Mouse (Mus musculus) left cerebral cortex, postnatal 4 days (tissue): Measurements from ENCODE around the gene Rnf150. TPM values are rescaled to one million over a fixed set of nuclear protein-coding genes. Genes with fewer than 3 reads are reported as not detected.
"Not testable (repeated sequence)": the region's sequence is repeated elsewhere in the genome, so short reads cannot be mapped to it uniquely, and the experiment has no call there.

Experiments used
- DNase-seq: peaks from one replicate; pipeline ENCODE4 v3.0.0-alpha.2; 2022
- intact Hi-C: fragments of 180-260 bp; cut with DNase I; formaldehyde crosslinking; loops from one replicate; pipeline ENCODE4 v1.15.1; 2025
- total RNA-seq, 2 experiments: library from RNA; stranded (reverse); gene quantifications; 2 replicates each; pipeline ENCODE4 v1.2.3; 2021

Gene Rnf150
- total RNA-seq, 2 experiments from 2014 or later = 20.1 to 21.4 TPM

DNA sequence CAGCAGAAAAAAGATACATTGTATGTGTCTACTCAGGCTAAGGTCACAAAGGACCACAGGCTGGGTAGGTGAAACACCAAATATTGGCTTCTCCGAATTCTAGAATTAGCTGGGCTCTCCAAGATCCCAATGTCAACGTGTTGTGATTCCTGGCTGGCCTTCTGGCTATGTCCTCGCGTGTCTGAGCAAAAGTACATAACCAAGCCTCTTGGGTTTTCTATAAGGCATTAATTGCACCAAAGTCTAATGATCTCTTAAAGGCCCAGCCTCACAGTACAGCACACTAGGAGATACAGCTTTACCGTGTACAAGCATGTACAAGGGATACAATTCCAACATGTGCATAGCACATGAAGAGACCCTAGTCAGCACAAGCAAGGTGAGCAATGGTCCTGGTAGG lies 199.1 kb downstream of the Rnf150 start:
- no peak for DNase-seq
- intact Hi-C loops = no loop called here

DNA sequence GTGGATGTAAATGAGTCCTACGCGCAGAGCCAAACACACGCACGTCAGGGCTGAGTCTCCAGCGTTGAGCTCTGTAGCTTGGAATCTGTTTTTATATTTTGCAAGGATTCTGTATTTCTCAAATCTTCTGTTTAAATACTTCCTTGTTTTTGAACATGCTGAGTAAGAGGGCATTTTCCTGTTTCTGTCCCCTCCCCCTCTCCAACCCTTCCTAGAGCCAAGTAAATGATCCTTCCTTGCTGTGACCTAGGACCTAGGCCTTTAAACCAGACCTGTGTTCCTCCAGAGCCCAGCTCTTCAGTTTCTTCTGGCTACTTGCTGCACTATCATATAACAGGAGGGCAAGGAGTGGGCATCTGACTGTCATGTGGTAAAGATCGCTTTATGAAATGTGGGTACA lies 200.9 kb downstream of the Rnf150 start:
- intact Hi-C loops = no loop called here
- DNase-seq = no peak

GRCm38 (mm10) chr8:83066076-83066475 lies 202.9 kb downstream of the Rnf150 start:
- intact Hi-C loops = no loop called here
- DNase-seq = no peak

GRCm38 (mm10) chr8:83066846-83067245 lies 203.7 kb downstream of the Rnf150 start:
- intact Hi-C loops = no loop called here
- DNase-seq = no peak

DNA sequence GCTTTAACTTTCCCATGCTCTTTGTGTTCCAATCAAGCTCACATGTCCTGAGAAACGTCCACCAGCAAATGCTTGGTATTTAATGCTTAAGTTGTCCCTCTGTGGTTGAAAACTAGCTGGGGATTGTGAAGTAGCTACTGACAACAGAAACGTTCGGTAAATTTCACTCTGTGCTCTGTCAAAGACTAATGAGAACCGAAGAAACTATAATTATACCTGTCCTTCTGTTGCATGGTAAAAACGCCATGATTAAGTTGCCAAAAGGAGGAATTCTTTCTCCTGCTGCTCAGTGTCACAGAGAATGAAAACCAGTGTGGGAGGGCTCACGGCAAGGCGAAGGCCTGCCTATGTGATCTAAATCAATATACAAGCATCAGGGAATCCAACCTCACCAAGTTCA lies 204.8 kb downstream of the Rnf150 start:
- intact Hi-C loops = no loop called here
- no peak for DNase-seq

DNA sequence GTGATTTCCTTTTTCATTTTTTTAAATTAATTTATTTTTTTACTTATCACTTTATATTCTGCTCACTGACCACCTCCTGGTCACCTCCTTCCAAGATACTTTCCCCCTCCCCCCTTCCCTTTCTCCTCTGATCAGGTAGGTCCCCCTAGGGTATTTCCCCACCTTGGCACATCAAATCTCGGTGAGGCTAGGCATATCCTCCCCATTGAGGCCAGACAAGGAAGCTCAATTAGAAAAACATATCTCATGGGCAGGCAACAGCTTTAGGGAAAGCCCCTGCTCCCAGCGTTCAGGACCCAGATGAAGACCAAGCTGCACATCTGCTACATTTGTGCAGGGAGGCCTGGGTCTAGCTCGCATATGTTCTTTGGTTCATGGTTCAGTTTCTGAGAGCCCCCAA lies 211.1 kb downstream of the Rnf150 start:
- intact Hi-C loops = no loop called here
- no peak for DNase-seq

DNA sequence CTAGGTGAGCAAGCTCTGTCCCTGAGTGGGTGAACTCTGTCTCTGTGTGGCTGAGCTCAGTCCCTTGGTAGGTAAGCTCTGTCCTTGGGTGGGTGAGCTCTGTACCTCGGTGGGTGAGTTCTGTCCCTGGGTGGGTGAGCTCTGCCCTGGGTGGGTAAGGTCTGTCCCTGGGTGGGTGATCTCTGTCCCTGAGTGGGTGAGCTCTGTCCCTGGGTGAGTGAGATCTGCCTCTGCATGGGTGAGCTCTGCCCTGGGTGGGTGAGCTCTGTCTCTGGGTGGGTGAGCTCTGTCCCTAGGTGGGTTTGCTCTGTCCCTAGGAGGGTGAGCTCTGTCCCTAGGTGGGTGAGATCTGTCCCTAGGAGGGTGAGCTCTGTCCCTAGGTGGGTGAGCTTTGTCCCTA lies 213.5 kb downstream of the Rnf150 start:
- no peak for DNase-seq
- intact Hi-C loops = no loop called here

- intact Hi-C loops = no loop called here
- DNase-seq = no peak
Measured at GRCm38 (mm10) chr8:83077329-83077728, 214.2 kb downstream of the Rnf150 start.

DNA sequence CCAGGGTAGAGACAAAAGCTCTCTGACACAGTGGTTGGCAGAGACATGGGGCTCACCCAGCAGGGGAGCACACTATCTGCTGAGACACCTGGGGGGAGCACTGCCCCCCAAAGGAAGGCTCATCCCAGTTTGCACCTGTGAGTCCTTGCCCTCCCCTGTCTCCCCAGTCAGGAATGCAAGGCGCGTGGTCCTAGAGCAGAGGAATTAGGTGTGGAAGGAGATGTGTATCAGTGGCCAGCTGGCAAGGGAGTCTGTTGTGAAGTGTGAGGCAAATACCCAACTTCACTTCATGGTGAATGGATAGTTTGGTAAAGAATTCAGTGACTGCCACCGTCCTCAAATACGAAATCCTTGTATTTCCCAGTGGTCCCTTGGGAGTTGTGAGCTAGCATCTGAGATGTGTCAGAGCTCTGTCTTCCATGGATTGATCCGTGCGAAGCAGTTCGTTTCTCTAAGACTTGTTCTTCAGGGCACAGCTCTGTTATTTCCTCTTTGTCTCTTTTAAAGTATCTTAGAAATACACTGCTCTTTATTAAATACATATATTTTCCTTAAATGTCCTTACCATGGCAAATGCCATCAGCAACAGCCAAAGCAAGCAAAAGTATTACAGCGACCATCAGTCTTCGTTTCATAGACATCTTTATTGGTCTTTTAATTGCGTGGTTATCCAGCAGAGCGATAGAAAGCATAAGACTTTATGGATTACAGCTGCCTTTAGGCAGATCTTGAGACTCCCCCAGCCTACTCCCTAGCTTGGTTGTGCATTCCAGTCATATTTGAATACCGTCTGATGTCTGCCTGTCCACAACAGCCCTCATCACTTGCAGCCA lies 215.8 kb downstream of the Rnf150 start:
- intact Hi-C loops = no loop called here
- DNase-seq = no peak

DNA sequence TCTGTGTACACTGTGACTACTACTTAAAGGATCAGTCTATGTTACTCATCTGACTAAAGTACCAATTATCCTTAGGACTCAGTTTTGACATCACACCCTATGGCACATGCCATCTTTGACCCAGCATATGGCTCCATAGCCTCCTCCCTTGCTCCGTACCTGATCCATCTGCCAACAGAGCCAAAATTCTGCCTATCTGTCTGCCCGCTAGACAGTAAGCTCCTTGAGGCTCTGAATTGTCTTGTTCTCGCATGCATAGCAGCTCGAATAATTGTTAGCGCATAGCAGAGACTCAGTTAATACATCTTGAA lies 216.3 kb downstream of the Rnf150 start:
- no peak for DNase-seq
- intact Hi-C loops = no loop called here

DNA sequence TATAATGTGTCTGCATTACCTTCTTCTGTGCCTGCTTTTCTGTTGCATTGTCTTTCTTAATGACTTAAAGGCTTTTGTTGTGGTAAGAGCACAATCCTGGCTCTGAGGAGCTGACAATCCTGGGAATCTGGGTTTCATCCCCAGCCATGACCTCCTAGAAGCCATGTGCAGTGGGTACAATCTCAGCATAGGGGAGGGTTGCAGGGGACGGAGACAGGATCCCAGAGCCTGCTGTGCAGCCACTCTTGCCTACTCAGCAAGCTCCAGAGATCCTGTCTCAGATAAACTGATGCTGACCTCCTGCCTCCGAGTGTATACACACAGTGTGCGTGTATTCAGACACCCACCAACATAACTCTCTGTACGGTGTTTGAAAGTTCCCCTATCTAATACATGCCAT lies 218.1 kb downstream of the Rnf150 start:
- intact Hi-C loops = no loop called here
- DNase-seq = no peak

DNA sequence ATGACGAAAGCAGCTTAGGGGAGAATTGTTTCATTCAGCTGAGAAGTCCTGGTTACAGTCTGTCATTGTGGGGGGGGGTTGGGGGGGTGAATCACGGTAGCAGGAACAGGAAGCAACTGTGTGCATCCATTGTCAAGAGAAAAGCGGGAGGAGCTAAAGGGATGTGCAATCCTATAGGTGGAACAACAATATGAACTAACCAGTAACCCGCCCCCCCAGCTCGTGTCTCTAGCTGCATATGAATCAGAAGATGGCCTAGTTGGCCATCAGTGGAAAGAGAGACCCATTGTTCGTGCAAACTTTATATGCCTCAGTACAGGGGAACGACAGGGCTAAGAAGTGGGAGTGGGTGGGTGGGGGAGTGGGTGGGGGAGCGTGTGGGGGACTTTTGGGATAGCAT lies 218.7 kb downstream of the Rnf150 start:
- DNase-seq, intact Hi-C loops: not testable (repeated sequence)

GRCm38 (mm10) chr8:83082251-83082650 lies 219.1 kb downstream of the Rnf150 start:
- intact Hi-C loops = no loop called here
- no peak for DNase-seq

- no peak for DNase-seq
- intact Hi-C loops = no loop called here
Measured at GRCm38 (mm10) chr8:83083452-83083851, 220.3 kb downstream of the Rnf150 start.

GRCm38 (mm10) chr8:83085581-83085980 lies 222.4 kb downstream of the Rnf150 start:
- no peak for DNase-seq
- intact Hi-C loops = no loop called here

- intact Hi-C loops = no loop called here
- DNase-seq = no peak
Measured at GRCm38 (mm10) chr8:83086625-83087024, 223.5 kb downstream of the Rnf150 start.

GRCm38 (mm10) chr8:83087604-83088003 lies 224.4 kb downstream of the Rnf150 start:
- intact Hi-C loops = no loop called here
- no peak for DNase-seq

DNA sequence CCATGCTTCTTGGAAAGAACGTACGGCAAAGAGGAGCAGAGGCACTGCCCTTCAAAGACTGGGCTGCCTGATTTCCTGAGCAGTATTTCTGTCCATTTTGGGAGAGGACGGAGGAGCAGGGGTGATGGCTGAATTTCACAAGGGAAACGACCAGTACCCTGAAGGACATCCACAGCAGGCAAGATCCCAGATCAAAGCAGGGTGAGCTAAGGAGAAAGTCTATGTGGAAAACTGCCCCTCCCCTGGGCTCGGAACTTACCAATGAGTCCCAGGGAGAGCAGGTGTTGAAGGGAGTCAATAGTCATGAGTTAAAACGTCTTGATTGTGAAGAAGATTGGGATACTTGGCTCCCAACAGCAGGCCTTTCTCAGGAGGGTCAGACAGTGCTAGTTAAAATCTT lies 225.0 kb downstream of the Rnf150 start:
- no peak for DNase-seq
- intact Hi-C loops = no loop called here

- intact Hi-C loops = loop anchor here (1.0 kb wide), 1 partner anchor 226 kb away; the partner anchor contains the start of gene Rnf150
- DNase-seq = peak; percentile 87
Measured at GRCm38 (mm10) chr8:83089336-83089986, 226.3 kb downstream of the Rnf150 start.

- intact Hi-C loops = no loop called here
- DNase-seq = no peak
Measured at GRCm38 (mm10) chr8:83090446-83090845, 227.3 kb downstream of the Rnf150 start.

GRCm38 (mm10) chr8:83100041-83100440 lies 236.9 kb downstream of the Rnf150 start:
- DNase-seq = peak; percentile 22
- intact Hi-C loops = loop anchor here (2.0 kb wide), 1 partner anchor 243 kb away; no protein-coding TSS in a partner anchor

DNA sequence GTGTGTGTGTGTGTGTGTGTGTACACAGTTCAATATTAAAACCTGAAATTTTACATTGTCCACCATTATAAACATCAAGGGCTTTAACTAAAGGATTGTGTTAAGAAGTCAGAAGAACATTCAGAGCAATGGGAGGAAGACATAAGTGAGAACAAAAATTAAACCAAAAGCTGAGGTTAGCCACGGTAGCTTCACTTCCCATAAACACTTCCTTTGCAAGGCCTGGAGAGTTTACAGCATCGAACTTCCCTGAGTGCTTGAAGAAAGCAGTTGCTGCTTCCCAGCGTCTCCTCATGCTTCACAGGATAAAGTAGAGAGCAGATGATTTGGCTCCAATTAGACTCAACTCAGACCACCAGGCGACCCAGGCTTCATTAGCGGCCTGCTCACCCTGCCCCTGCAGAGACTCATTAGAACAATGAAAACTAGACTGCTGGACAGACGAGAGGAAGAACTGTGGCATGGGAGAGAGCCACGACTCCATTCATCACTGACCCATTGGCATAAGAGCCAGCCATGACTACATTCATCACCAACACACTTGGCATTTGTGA lies 239.9 kb downstream of the Rnf150 start:
- DNase-seq = no peak
- intact Hi-C loops = no loop called here
